Mouse (Mus musculus) testis, adult 2 months (tissue): ENCODE data around the gene Tmprss11f.

Experiments
- CTCF ChIP-seq: fragments of 200-500 bp; IDR thresholded peaks from 2 replicates; pipeline ENCODE4 v1.5.1; 2012; ENCODE audit warnings: low read depth, mild to moderate bottlenecking, inconsistent platforms, low read length, moderate library complexity; ENCODE audit not compliant: control insufficient read depth, insufficient read depth, insufficient replicate concordance
- POLR2A ChIP-seq: fragments of 200-500 bp; IDR thresholded peaks from 2 replicates; pipeline ENCODE4 v1.6.1; 2012; ENCODE audit warnings: low read depth, mild to moderate bottlenecking, inconsistent platforms, low read length, moderate library complexity; ENCODE audit not compliant: control insufficient read depth

GRCm38 (mm10) chr5:86540601-86541000 is 91.6 kb downstream of the Tmprss11f start:
- TF ChIP-seq POLR2A: no peak
- TF ChIP-seq CTCF: no peak
